Mouse (Mus musculus): ENCODE measurements around the gene Mrpl51. TPM values are rescaled to one million over a fixed set of nuclear protein-coding genes. Genes with fewer than 3 reads are reported as not detected.

The Mrpl51 gene
- total RNA-seq, 2 experiments from 2014 or later = 64.4 to 66.0 TPM

- peak; percentile 25 to 36 for DNase-seq (ENCODE audit: extremely low spot score in 1 of 2, low spot score in 1 of 2)
Measured at GRCm38 (mm10) chr6:125231117-125232044, 39.8 kb downstream of the Mrpl51 start, which contains the start of gene Tapbpl. Gene Tapbpl (minus strand): TSS chr6:125231860.

- DNase-seq (ENCODE audit: extremely low spot score in 1 of 2, low spot score in 1 of 2) = no peak
Measured at GRCm38 (mm10) chr6:125232045-125232437, 40.4 kb downstream of the Mrpl51 start.

GRCm38 (mm10) chr6:125232516-125232915, 40.9 kb downstream of the Mrpl51 start:
- no peak for DNase-seq (ENCODE audit: extremely low spot score in 1 of 2, low spot score in 1 of 2)

- DNase-seq (ENCODE audit: extremely low spot score in 1 of 2, low spot score in 1 of 2) = no peak
Measured at GRCm38 (mm10) chr6:125233816-125234519, 42.4 kb downstream of the Mrpl51 start.

- DNase-seq (ENCODE audit: extremely low spot score in 1 of 2, low spot score in 1 of 2) = no peak
Measured at GRCm38 (mm10) chr6:125234520-125234828, 42.9 kb downstream of the Mrpl51 start.

GRCm38 (mm10) chr6:125236341-125236740, 44.7 kb downstream of the Mrpl51 start:
- DNase-seq (ENCODE audit: extremely low spot score in 1 of 2, low spot score in 1 of 2) = no peak

- DNase-seq (ENCODE audit: extremely low spot score in 1 of 2, low spot score in 1 of 2) = no peak
Measured at GRCm38 (mm10) chr6:125236782-125237181, 45.2 kb downstream of the Mrpl51 start, which contains the start of gene Cd27. Gene Cd27 (minus strand): TSS chr6:125237010.

GRCm38 (mm10) chr6:125237421-125237820, 45.8 kb downstream of the Mrpl51 start:
- no peak for DNase-seq (ENCODE audit: extremely low spot score in 1 of 2, low spot score in 1 of 2)

- no peak for DNase-seq (ENCODE audit: extremely low spot score in 1 of 2, low spot score in 1 of 2)
Measured at GRCm38 (mm10) chr6:125238396-125238795, 46.8 kb downstream of the Mrpl51 start.

GRCm38 (mm10) chr6:125239547-125239946, 47.9 kb downstream of the Mrpl51 start:
- no peak for DNase-seq (ENCODE audit: extremely low spot score in 1 of 2, low spot score in 1 of 2)

GRCm38 (mm10) chr6:125240617-125241016, 49.0 kb downstream of the Mrpl51 start:
- no peak for DNase-seq (ENCODE audit: extremely low spot score in 1 of 2, low spot score in 1 of 2)

- DNase-seq (ENCODE audit: extremely low spot score in 1 of 2, low spot score in 1 of 2) = no peak
Measured at GRCm38 (mm10) chr6:125241566-125241965, 50.0 kb downstream of the Mrpl51 start.

GRCm38 (mm10) chr6:125244551-125244950, 53.0 kb downstream of the Mrpl51 start:
- DNase-seq (ENCODE audit: extremely low spot score in 1 of 2, low spot score in 1 of 2) = no peak

Small RNAs within 50 kb of the gene (microRNA-seq; reads per million reads assigned to microRNA genes)
- 0 to 0.92 reads per million in 2 experiments for gene Mir3098
- 0 reads per million in 2 experiments for gene Mir8113

Other genes with a start within 250 kb of the Mrpl51 start
- 100 to 1,000 TPM; 144 to 151 TPM for gene Cops7a, start 226.3 kb upstream of the Mrpl51 start, total RNA-seq (2021)
- 100 to 1,000 TPM; 139 to 188 TPM for gene Pianp, start 195.1 kb upstream of the Mrpl51 start, total RNA-seq (2021)
- gene Zfp384, start 182.7 kb upstream of the Mrpl51 start, total RNA-seq (2021) = 10 to 100 TPM; 42.4 to 49.6 TPM
- gene Ing4, start 152.0 kb upstream of the Mrpl51 start, total RNA-seq (2021) = 10 to 100 TPM; 61.4 to 61.5 TPM
- 10 to 100 TPM in 1 of 2 experiments, 1 to 10 TPM in 1; 8.2 to 12.4 TPM for gene Acrbp, start 142.1 kb upstream of the Mrpl51 start, total RNA-seq (2021)
- gene Lpar5, start 123.9 kb upstream of the Mrpl51 start, total RNA-seq (2021) = under 1 TPM; 0.35 to 0.96 TPM
- 100 to 1,000 TPM; 153 to 194 TPM for gene Chd4, start 95.8 kb upstream of the Mrpl51 start, total RNA-seq (2021)
- gene Nop2, start 59.9 kb upstream of the Mrpl51 start, total RNA-seq (2021) = 10 to 100 TPM; 29.5 TPM
- 10 to 100 TPM; 63.4 to 77.7 TPM for gene Iffo1, start 46.6 kb upstream of the Mrpl51 start, total RNA-seq (2021)
- gene Gapdh, start 25.3 kb upstream of the Mrpl51 start, total RNA-seq (2021) = 1,000 to 10,000 TPM; 2,323 to 2,636 TPM
- gene Ncapd2, start 100 bp upstream of the Mrpl51 start, total RNA-seq (2021) = 10 to 100 TPM; 24.1 to 27.6 TPM
- 10 to 100 TPM; 71.1 to 71.4 TPM for gene Vamp1, start 23.8 kb downstream of the Mrpl51 start, total RNA-seq (2021)
- gene Tapbpl, start 40.1 kb downstream of the Mrpl51 start, total RNA-seq (2021) = 1 to 10 TPM; 2.5 to 3.3 TPM
- not detected for gene Cd27, start 45.2 kb downstream of the Mrpl51 start, total RNA-seq (2021)
- not detected for gene Tuba3a, start 94.2 kb downstream of the Mrpl51 start, total RNA-seq (2021)
- 10 to 100 TPM in 1 of 2 experiments, 1 to 10 TPM in 1; 8.7 to 10.2 TPM for gene Ltbr, start 122.1 kb downstream of the Mrpl51 start, total RNA-seq (2021)
- 1 to 10 TPM; 3.8 to 3.9 TPM for gene Scnn1a, start 128.9 kb downstream of the Mrpl51 start, total RNA-seq (2021)
- 10 to 100 TPM; 11.2 to 12.5 TPM for gene Tnfrsf1a, start 157.6 kb downstream of the Mrpl51 start, total RNA-seq (2021)
- not detected for gene Plekhg6, start 189.0 kb downstream of the Mrpl51 start, total RNA-seq (2021)

Measured in layer of hippocampus, postnatal 25 days (tissue).